Mouse (Mus musculus): ENCODE data around the gene Armc12.

Armc12 gene

DNA sequence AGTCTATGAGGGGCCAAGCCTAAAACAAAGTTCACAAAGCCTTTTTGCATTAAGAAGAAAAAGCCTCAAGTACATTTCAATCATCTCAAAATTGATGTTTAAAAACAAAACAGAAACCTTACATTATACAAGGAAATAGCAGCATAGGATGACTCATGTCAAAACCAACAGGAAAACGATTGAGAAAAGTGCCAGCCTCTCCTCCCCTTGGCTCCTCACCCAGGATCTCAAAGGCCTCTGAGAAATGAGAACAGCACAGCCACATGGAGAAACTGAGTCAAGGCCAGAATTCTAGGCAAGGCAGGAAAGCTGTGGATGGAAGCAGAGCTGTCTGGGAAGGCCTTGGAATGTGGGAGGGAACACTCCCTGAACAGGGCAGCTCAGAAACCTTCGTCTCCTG is 58.0 kb downstream of the Armc12 start:
- DNase-seq (ENCODE audit: low read depth): no peak
